Mouse (Mus musculus) limb, embryonic 12.5 days (tissue): ENCODE data around the gene Alg3. TPM values are rescaled to one million over a fixed set of nuclear protein-coding genes. Genes with fewer than 3 reads are reported as not detected.
A peak's percentile ranks its signal among the peaks of the same experiment; 100 is the strongest.

ENCODE experiments used
- ATAC-seq: fragments of 200-750 bp; cut with Nextera tagmentation; 2 replicates; pipeline ENCODE4 v1.8.0; 2017; ENCODE audit warnings: low read depth, moderate TSS enrichment; ENCODE audit not compliant: insufficient number of reproducible peaks, insufficient read depth, low FRiP score, low TSS enrichment
- H3K27ac ChIP-seq: fragments of 300-500 bp; sonication (generic); 2 replicates; pipeline ENCODE4 v1.5.1; 2016; ENCODE audit warnings: mild to moderate bottlenecking, moderate library complexity
- H3K27me3 ChIP-seq: fragments of 300-500 bp; sonication (generic); 2 replicates; pipeline ENCODE4 v1.6.1; 2016; ENCODE audit warnings: mild to moderate bottlenecking, moderate library complexity
- H3K36me3 ChIP-seq: fragments of 300-500 bp; sonication (generic); 2 replicates; pipeline ENCODE4 v1.6.1; 2016; ENCODE audit warnings: mild to moderate bottlenecking, moderate library complexity
- H3K4me1 ChIP-seq: fragments of 300-500 bp; sonication (generic); replicated peaks from 2 replicates; pipeline ENCODE4 v1.6.1; 2016
- H3K4me2 ChIP-seq: fragments of 300-500 bp; sonication (generic); 2 replicates; pipeline ENCODE4 v1.6.1; 2016; ENCODE audit warnings: mild to moderate bottlenecking, moderate library complexity
- H3K4me3 ChIP-seq: fragments of 300-500 bp; sonication (generic); replicated peaks from 2 replicates; pipeline ENCODE4 v1.5.1; 2016; ENCODE audit warnings: mild to moderate bottlenecking
- H3K9ac ChIP-seq: fragments of 300-500 bp; sonication (generic); replicated peaks from 2 replicates; pipeline ENCODE4 v1.6.1; 2016; ENCODE audit warnings: mild to moderate bottlenecking, moderate library complexity
- H3K9me3 ChIP-seq: fragments of 300-500 bp; sonication (generic); 2 replicates; pipeline ENCODE4 v1.6.1; 2016; ENCODE audit warnings: mild to moderate bottlenecking, moderate library complexity
- WGBS: fragments of 180-500 bp; shearing (Covaris S2); methylation state at CpG from one replicate; pipeline ENCODE4 v1.1.7; 2016; 5-methylcytosine and 5-hydroxymethylcytosine counted together
- polyA plus RNA-seq: library from polyadenylated mRNA; unstranded; fragments of >200 nt; fragmentation: Nextera tagmentation; extraction: Ambion mirVana; gene quantifications from 2 replicates; pipeline ENCODE4 v1.2.1, GENCODE M21; 2016

Gene Alg3
- polyA plus RNA-seq, 1 experiment from 2014 or later, result 35.5 TPM

DNA sequence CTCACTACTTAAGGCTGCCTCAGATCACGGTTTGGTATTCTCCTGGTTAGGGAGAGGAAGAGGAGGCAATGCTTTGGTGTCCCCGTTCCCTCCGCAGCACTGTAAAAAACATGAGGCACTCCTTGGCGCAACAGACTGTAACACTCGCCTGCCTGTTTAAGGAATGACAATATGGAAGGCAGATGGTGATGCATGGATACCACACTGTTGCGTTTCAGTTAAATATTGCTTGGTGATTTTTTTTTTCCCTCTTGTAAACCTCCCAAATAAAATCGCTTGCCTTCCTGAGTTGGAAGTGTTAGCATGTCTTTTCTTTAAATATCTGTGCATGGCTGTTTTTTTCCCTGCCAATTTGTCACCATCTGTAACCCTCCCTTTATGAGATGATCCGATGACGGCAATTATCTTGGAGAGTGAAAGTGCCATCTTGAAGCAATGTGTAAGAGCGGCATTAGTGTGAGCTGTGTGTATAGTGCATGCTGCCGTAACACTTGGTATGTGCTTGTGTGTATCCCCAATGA, 17.4 kb upstream of the Alg3 start:
- no peak overlapping the region for H3K27ac ChIP-seq
- H3K4me2 ChIP-seq, result peak overlapping the region; percentile 93
- H3K4me1 ChIP-seq, result peaks cover 16% of the 10 kb centered on the region; the same call in 1 of the 2 replicates
- no peak for ATAC-seq
- no peaks in the 10 kb centered on the region for H3K9me3 ChIP-seq
- 44% methylated on average over 11 of the region's 11 CpGs for WGBS
- H3K4me3 ChIP-seq, result 0 out of 2 replicates have a peak overlapping the region, but pooled peaks have one; percentile 65
- no peaks in the 10 kb centered on the region for H3K36me3 ChIP-seq
- H3K9ac ChIP-seq, result no peak overlapping the region
- H3K27me3 ChIP-seq, result peaks cover 33% of the 10 kb centered on the region

DNA sequence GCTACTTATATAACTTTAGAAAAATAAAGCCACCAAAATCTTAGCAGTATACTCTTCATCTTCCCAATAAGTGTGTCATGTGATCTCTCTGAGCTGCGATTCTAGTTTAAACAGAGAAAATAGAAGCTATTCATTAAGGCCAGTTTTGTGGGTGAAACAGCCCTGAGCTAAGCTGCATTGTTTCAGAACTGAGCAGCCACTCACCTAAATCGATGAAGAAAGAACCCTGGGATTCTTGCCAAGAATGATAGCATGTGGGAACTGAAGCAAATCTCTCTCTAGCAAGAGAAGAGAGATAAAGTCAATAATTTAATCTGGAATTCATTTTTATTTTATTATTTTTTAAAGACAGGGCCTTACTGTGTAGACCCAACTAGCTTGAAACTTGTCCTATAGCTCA, 11.7 kb upstream of the Alg3 start:
- H3K4me1 ChIP-seq, result peaks cover 29% of the 10 kb centered on the region
- H3K36me3 ChIP-seq, result peaks cover 5% of the 10 kb centered on the region; the same call in 1 of the 2 replicates
- H3K27me3 ChIP-seq, result peaks cover 50% of the 10 kb centered on the region
- 67% methylated on average over 2 of the region's 2 CpGs for WGBS
- H3K4me3 ChIP-seq, result no peak overlapping the region
- H3K9me3 ChIP-seq, result no peaks in the 10 kb centered on the region
- no peak overlapping the region for H3K27ac ChIP-seq
- H3K9ac ChIP-seq, result no peak overlapping the region
- no peak overlapping the region for H3K4me2 ChIP-seq
- no peak for ATAC-seq

GRCm38 (mm10) chr16:20621991-20622685, 10.6 kb upstream of the Alg3 start:
- Histone ChIP-seq H3K4me2 (peak overlapping the region; percentile 98), H3K27ac (peak overlapping the region; percentile 45; the same call in 1 of the 2 replicates), H3K27me3 (peaks cover 49% of the 10 kb centered on the region), H3K9ac (peak overlapping the region; percentile 63), H3K4me3 (peak overlapping the region; percentile 76), H3K4me1 (peaks cover 29% of the 10 kb centered on the region), H3K36me3 (peaks cover 7% of the 10 kb centered on the region; the same call in 1 of the 2 replicates), H3K9me3 (no peaks in the 10 kb centered on the region)
- under 1% methylated on average over 36 of the region's 37 CpGs for WGBS
- peak; percentile 44 for ATAC-seq

GRCm38 (mm10) chr16:20621191-20621990, 9.9 kb upstream of the Alg3 start, which contains the start of gene Camk2n2:
TSS of gene Camk2n2 (minus strand) at chr16:20621287.
- Histone ChIP-seq H3K9ac (peak within 1 kb of the TSS; percentile 63), H3K4me1 (peaks cover 29% of the 10 kb centered on the region), H3K4me3 (peak within 1 kb of the TSS; percentile 76), H3K4me2 (peak within 1 kb of the TSS; percentile 98), H3K27me3 (peaks cover 43% of the 10 kb centered on the region), H3K9me3 (no peaks in the 10 kb centered on the region), H3K36me3 (peaks cover 7% of the 10 kb centered on the region; the same call in 1 of the 2 replicates), H3K27ac (peak within 1 kb of the TSS; percentile 45)
- WGBS, result 1% methylated on average over 65 of the region's 92 CpGs
- ATAC-seq, result peak; percentile 22; the same call in 1 of the 2 replicates

GRCm38 (mm10) chr16:20620751-20621190, 9.2 kb upstream of the Alg3 start:
- Histone ChIP-seq H3K4me3 (peak overlapping the region; percentile 76), H3K4me1 (peaks cover 29% of the 10 kb centered on the region), H3K4me2 (peak overlapping the region; percentile 98), H3K36me3 (peaks cover 7% of the 10 kb centered on the region; the same call in 1 of the 2 replicates), H3K9me3 (no peaks in the 10 kb centered on the region), H3K27ac (no peak overlapping the region), H3K27me3 (peaks cover 42% of the 10 kb centered on the region), H3K9ac (peak overlapping the region; percentile 63)
- WGBS, result under 1% methylated on average over 32 of the region's 32 CpGs
- no peak; the same call in 1 of the 2 replicates for ATAC-seq

DNA sequence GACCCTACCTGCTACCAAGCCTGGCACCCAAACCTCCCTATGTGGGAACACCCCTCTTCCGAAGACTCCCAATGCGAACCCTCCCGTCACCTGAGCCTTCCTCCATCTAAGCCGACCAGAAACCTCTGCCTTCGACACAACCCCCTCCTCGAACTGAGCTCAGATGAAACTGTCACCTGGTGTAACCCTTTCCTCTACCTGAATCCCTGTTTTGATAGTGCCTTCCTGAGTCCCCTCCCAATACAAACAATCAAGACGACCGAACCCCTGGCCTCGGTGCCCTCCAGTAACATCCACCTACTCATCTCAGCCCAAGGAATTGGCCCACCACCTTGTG, 8.8 kb upstream of the Alg3 start:
- H3K4me2 ChIP-seq, result peak overlapping the region; percentile 98
- peaks cover 42% of the 10 kb centered on the region for H3K27me3 ChIP-seq
- H3K4me1 ChIP-seq, result peaks cover 29% of the 10 kb centered on the region
- ATAC-seq, result no peak
- no peak overlapping the region for H3K27ac ChIP-seq
- peak overlapping the region; percentile 76 for H3K4me3 ChIP-seq
- H3K9me3 ChIP-seq, result no peaks in the 10 kb centered on the region
- WGBS, result under 1% methylated on average over 9 of the region's 9 CpGs
- H3K36me3 ChIP-seq, result peaks cover 7% of the 10 kb centered on the region; the same call in 1 of the 2 replicates
- no peak overlapping the region for H3K9ac ChIP-seq

GRCm38 (mm10) chr16:20619541-20620398, 8.2 kb upstream of the Alg3 start:
- peaks cover 7% of the 10 kb centered on the region; the same call in 1 of the 2 replicates for H3K36me3 ChIP-seq
- peak overlapping the region; percentile 98 for H3K4me2 ChIP-seq
- peaks cover 42% of the 10 kb centered on the region for H3K27me3 ChIP-seq
- H3K4me3 ChIP-seq, result peak overlapping the region; percentile 76
- 2% methylated on average over 69 of the region's 83 CpGs for WGBS
- peaks cover 29% of the 10 kb centered on the region for H3K4me1 ChIP-seq
- ATAC-seq, result peak; percentile 39; the same call in 1 of the 2 replicates
- H3K27ac ChIP-seq, result no peak overlapping the region
- no peak overlapping the region; the same call in 1 of the 2 replicates for H3K9ac ChIP-seq
- no peaks in the 10 kb centered on the region for H3K9me3 ChIP-seq

DNA sequence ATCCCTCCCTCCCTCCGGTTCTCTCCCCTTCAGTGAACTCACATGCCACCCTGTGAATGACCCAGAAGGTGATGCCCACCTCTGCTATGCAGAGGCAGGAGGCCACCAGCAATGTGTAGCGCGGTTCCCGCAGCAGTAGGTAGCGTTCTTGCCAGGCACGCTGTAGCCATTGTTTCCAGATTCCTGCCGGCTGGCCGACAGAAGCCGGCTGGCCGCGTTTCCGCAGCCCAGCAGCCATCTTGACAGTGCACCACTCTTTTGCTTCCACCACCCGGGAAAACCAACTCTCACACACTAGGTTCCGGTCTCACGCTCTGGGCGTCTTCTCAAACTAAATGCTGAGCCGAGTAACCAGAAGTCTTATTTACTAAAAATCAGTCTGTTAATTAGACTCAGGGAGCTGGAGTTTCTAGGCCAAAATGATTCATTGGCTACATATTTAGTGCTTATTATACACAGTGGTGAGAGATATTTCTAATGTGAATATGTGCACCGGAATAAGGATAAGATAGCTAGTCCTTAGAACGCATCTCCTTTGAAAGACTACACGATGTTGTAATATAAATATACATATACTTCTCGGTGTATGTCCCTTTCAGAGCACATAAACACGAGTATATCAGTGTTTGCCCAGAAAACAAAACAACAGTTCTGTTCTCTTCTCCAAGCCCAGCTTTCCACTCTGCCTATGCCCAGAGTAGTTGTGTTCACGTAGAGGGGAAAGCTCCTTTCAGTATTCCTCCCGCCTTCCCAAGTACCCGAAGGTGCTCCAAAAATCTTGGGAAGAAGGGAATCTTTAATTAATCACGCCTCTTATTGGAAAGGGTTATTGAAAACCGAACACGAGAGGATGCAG, 806 bp downstream of the Alg3 start:
- peak overlapping the region; percentile 88 for H3K4me3 ChIP-seq
- H3K27me3 ChIP-seq, result no peaks in the 10 kb centered on the region
- ATAC-seq, result peak; percentile 41
- H3K4me1 ChIP-seq, result peaks cover 18% of the 10 kb centered on the region
- WGBS, result under 1% methylated on average over 28 of the region's 28 CpGs
- H3K36me3 ChIP-seq, result peaks cover 25% of the 10 kb centered on the region
- peak overlapping the region; percentile 79 for H3K9ac ChIP-seq
- H3K9me3 ChIP-seq, result no peaks in the 10 kb centered on the region
- peak overlapping the region; percentile 80 for H3K4me2 ChIP-seq
- H3K27ac ChIP-seq, result peak overlapping the region; percentile 78

DNA sequence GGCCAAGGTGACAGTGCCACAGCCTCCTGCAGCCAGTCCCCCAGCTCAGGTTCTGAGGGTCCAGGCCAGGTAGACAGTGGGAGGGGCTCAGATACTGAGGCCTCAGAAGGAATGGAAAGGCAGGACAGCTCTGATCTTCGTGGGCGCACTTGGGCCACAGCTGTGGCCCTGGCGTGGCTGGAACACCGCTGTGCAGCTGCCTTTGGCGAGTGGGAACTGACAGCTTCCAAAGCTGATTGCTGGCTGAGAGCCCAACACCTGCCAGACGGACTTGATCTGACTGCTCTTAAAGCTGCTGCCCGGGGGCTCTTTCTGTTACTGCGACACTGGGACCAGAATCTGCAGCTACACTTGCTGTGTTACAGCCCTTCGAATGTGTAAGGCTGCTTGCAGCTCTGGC, 6.8 kb downstream of the Alg3 start:
- ATAC-seq, result no peak
- H3K9me3 ChIP-seq, result no peaks in the 10 kb centered on the region
- H3K36me3 ChIP-seq, result peaks cover 45% of the 10 kb centered on the region
- H3K9ac ChIP-seq, result no peak overlapping the region
- 75% methylated on average over 9 of the region's 9 CpGs for WGBS
- no peak overlapping the region for H3K27ac ChIP-seq
- H3K27me3 ChIP-seq, result no peaks in the 10 kb centered on the region
- H3K4me1 ChIP-seq, result peaks cover 4% of the 10 kb centered on the region
- no peak overlapping the region for H3K4me2 ChIP-seq
- no peak overlapping the region for H3K4me3 ChIP-seq

GRCm38 (mm10) chr16:20600511-20600910, 11.0 kb downstream of the Alg3 start:
- Histone ChIP-seq H3K4me3 (no peak overlapping the region), H3K9me3 (no peaks in the 10 kb centered on the region), H3K36me3 (peaks cover 18% of the 10 kb centered on the region), H3K27me3 (peaks cover 10% of the 10 kb centered on the region), H3K27ac (no peak overlapping the region), H3K9ac (no peak overlapping the region), H3K4me2 (no peak overlapping the region), H3K4me1 (no peaks in the 10 kb centered on the region)
- no peak for ATAC-seq
- 83% methylated on average over 5 of the region's 5 CpGs for WGBS
